Mouse (Mus musculus) bone marrow macrophage, adult 2 months (primary cell): ENCODE measurements around the gene Taf3.

Source experiments
- CTCF ChIP-seq: IDR thresholded peaks from 2 replicates; pipeline ENCODE4 v1.5.1; 2012; ENCODE audit warnings: low read depth, mild to moderate bottlenecking, low read length, moderate library complexity
- POLR2A ChIP-seq: IDR thresholded peaks from 2 replicates; pipeline ENCODE4 v1.6.1; 2012; ENCODE audit warnings: mild to moderate bottlenecking, low read depth, low read length, borderline replicate concordance

DNA sequence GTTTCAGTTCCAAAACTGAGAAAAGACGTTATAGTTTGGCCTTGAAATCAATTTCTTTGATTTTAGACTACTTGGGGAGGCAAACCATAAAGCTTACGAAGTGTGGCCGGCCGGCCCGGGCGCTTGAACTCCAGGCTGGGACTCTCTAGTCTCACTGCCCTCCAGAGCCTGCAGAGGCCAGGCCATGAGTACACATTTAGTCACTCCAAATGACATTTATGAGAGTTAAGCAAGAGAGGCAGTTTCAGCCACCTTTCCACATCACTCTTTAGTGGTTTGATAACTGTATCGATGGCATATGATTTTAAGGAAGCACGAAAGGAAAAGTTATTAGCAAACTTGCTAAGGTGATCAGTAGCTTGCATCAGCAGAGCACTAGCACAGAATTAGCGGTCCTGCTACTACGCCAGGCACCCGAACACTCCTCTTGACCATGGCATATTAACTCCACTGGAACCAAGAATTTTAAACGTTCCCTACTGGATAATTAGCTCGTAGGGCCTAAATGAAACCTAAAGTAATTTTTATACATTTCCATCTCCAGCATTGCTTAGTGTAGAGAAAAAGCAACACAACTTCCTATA, 38.6 kb downstream of the Taf3 start:
- TF ChIP-seq POLR2A (no peak), CTCF (no peak)
